Mouse (Mus musculus) right cerebral cortex, adult 18-20 months (tissue): Measurements from ENCODE around the gene Chpf.

Source experiments
- DNase-seq: peaks from one replicate; pipeline ENCODE4 v3.0.0; 2022; ENCODE audit warnings: mixed read lengths

The Chpf gene

GRCm38 (mm10) chr1:75478916-75479634 is at the start of gene Chpf, which contains the start of gene Tmem198:
Gene Chpf (minus strand): TSS chr1:75479307.
Gene Tmem198 (plus strand): TSS chr1:75479532.
- peak; percentile 98 for DNase-seq

- no peak for DNase-seq
Measured at GRCm38 (mm10) chr1:75524679-75525078, 45.6 kb upstream of the Chpf start.

GRCm38 (mm10) chr1:75521321-75522031 is 42.4 kb upstream of the Chpf start, which contains the start of gene Stk11ip:
Gene Stk11ip (plus strand): TSS chr1:75521529.
- peak; percentile 91 for DNase-seq

- no peak for DNase-seq
Measured at GRCm38 (mm10) chr1:75519576-75519975, 40.5 kb upstream of the Chpf start.

- no peak for DNase-seq
Measured at GRCm38 (mm10) chr1:75518427-75518826, 39.3 kb upstream of the Chpf start.

GRCm38 (mm10) chr1:75517984-75518383 is 38.9 kb upstream of the Chpf start:
- no peak for DNase-seq

- no peak for DNase-seq
Measured at GRCm38 (mm10) chr1:75516703-75517380, 37.7 kb upstream of the Chpf start.

- DNase-seq: no peak
Measured at GRCm38 (mm10) chr1:75512550-75512949, 33.4 kb upstream of the Chpf start.

- no peak for DNase-seq
Measured at GRCm38 (mm10) chr1:75511437-75512210, 32.5 kb upstream of the Chpf start.

- no peak for DNase-seq
Measured at GRCm38 (mm10) chr1:75510154-75510553, 31.0 kb upstream of the Chpf start.

GRCm38 (mm10) chr1:75509586-75509985 is 30.5 kb upstream of the Chpf start:
- no peak for DNase-seq

- DNase-seq: no peak
Measured at GRCm38 (mm10) chr1:75507006-75507405, 27.9 kb upstream of the Chpf start, which contains the start of gene Inha. Gene Inha (plus strand): TSS chr1:75507077.

- DNase-seq: peak; percentile 51
Measured at GRCm38 (mm10) chr1:75505956-75506831, 27.1 kb upstream of the Chpf start, which contains the start of gene Obsl1. Gene Obsl1 (minus strand): TSS chr1:75506452.

- DNase-seq: peak; percentile 89
Measured at GRCm38 (mm10) chr1:75505159-75505955, 26.2 kb upstream of the Chpf start.

GRCm38 (mm10) chr1:75504256-75505045 is 25.3 kb upstream of the Chpf start:
- peak; percentile 71 for DNase-seq

GRCm38 (mm10) chr1:75503651-75503980 is 24.5 kb upstream of the Chpf start:
- no peak for DNase-seq

GRCm38 (mm10) chr1:75502945-75503650 is 24.0 kb upstream of the Chpf start:
- no peak for DNase-seq

- no peak for DNase-seq
Measured at GRCm38 (mm10) chr1:75501905-75502304, 22.8 kb upstream of the Chpf start.

GRCm38 (mm10) chr1:75499441-75499840 is 20.3 kb upstream of the Chpf start:
- no peak for DNase-seq
